Mouse (Mus musculus): ENCODE data around the gene Hsp90ab1.

Hsp90ab1 gene

DNA sequence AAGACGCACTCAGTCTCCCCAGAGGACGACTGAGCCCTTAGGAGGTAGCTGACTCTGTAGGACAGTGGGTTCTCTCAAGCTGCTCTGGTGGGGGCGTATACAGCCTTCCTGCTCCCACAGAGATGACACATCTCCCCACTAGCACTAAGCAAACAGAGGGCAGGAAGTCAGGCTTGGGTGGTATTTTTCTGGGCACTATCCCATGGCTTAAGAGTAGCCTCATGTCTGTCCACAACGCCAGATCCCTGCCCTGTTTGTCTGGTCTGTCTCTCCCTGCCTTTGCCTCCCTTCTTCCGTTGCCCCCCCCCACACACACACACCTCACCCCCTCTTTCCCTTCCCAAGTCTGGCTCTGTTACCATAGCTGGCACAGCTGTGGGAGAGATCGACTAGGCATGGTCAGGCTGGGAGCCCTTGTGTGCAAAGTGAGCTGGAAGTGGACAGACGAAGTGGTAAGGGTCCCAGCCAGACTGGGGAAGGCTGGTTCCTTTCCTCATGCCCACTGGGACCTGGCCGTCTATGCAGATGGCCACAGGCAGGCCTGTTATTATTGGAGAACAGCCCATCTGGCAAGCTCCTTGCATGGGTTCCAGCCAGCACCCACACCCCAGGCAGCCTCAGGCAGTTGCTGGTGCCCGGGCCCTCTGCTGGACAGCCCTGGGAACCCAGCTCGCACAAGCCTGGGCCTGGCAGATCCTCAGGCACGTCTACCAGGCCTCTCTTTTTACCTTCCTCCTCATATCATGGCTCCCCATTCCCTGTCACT is 23.7 kb upstream of the Hsp90ab1 start:
- no peak for DNase-seq (ENCODE audit: extremely low spot score, low read depth, low spot score)

DNA sequence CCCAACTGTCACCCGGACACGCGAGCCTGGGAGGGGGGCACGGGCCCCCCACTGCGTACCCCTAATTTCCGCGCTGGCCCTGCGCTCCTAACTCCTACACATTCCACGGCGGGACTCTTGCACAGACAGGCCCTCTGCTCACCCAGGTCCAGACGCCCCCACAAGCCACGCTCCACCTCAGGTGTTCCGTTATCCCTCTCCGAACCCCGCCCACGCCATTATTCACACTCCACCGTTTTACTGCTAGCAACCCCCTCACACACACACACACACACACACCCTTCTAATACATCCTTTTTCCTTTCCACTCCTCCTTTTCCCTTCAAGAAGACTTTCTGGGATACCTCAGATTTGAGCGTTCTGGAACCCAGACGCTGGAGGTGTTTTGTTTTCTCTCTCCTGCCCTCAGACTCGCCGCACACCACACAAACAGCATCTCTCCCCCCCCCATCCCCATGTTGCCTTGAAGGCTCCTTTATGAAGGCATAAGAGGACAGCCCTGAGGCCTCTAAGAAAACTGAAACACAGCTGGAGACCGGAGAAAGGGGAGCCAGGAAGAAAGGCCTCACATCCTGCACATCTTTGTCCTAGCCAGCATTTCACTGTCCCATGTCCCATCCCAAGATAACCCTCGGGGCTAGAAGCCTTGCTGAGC is 22.8 kb upstream of the Hsp90ab1 start:
- no peak for DNase-seq (ENCODE audit: extremely low spot score, low read depth, low spot score)

DNA sequence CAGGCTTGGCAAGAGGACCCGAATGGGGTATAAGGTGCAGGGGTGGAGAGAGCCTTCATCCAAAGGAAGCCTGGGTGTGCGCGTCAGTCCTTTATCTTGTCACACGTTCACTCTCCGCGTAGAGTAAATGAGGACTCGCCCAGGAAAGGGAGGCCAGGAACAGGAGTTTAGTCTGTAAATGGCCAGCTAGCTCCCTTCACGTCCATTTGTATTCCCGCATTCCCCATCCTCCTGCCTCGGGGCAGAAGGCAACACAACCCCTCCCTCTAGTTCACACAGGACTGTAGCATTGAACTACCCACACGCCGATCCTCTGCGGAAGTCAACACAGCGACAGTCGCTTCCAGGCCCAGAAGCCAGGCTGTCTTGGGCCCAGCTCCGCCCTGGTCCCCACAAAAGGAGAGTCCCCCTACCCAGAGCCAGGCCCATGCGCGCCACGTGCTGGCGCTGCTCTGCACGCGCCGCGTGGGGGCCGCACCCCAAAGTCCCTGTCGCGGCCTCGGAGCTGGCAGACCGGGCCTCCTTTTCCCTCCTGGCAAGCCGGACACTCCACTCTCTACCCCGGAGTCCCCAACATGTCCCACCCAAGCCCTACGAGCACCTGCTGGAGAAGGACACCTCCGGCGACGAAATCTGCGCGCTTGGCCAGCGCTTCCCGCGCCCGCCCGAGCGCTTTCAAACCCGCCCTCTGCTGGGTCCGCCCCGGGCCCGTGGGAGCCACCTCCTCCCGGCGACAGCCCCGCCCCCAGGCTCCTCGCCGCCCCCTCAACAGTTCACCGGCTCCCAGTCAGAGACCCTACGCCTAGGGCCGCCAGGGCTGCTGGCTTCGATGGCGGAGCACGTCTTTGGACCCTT is 22.0 kb upstream of the Hsp90ab1 start:
- no peak for DNase-seq (ENCODE audit: extremely low spot score, low read depth, low spot score)

DNA sequence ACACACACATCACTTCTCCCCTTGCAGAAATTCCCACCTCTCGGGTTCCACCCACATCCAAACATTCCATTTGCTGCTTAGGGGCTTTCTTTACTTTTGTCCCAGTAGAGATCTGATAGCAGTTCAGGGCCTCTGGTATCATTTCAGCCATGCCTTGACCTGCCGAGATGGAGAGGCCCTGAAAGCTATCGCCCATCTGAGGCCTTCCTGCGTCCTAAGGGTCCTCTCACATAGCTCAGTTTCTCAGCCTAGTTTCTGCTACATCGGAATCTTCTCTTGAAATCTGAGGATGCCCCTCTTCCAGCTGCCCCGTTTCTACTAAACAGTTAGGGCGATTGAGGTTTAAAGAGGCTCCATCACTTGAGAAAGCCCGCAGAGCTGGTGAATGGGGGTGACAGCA is 21.1 kb upstream of the Hsp90ab1 start:
- DNase-seq (ENCODE audit: extremely low spot score, low read depth, low spot score), result no peak

DNA sequence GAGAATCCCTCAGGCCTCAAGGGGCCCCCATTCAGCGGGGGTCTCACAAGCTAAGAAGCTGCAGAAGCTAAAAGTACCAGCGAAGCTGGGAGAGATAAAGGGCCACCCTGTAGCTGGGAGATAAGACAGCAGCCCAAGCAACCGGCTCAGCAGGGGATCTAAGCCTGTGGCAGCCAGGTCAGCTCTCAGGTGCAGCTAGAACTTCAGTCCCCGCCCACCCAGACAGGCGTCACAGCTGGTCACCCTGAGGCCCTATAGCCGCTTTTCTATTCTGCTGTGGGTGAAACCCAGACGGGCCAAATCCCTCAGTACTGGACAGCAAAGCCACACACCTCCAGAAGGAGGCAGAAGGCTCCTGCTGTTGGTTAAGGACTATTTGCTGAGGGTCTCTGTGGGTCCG is 20.4 kb upstream of the Hsp90ab1 start:
- no peak for DNase-seq (ENCODE audit: extremely low spot score, low read depth, low spot score)

DNA sequence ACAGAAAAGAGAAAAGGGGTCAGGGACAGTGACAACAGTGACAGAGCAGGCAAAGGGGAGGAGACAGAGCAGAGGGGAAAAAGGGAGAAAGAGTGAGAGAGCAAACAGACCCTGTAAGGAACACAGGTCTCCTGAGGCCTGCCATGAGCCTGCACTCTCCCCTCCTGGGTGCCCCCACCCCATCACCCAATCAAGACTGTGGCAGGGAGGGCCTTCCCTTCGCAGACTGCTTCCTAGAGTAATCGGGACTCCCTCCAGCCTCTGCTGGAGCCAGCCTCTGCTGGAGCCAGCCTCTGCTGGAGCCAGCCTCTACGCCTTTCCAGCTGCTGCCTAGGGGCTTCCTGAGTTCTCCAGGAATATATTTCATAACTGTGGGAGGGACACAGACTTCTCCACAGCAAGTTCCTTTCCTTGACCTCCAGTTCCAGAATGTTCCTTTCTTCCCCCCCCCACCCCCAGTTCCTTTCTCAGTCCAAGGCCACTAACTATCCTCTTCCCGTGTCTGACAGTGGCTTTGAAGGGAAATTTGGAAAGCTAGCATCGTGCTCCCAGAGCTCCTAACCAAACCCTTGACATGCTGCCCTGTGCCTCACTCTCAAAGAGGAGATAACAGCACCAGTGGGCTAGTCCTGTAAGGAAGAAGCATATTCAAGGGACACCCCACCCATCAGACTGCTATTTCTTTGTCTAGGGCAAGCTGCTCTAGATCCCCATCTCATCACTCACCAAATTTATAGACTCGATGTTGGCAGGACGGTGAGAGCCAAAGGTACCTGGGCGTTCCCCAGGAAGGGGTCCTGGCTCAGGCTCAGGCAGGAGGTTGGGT is 19.7 kb upstream of the Hsp90ab1 start:
- no peak for DNase-seq (ENCODE audit: extremely low spot score, low read depth, low spot score)

DNA sequence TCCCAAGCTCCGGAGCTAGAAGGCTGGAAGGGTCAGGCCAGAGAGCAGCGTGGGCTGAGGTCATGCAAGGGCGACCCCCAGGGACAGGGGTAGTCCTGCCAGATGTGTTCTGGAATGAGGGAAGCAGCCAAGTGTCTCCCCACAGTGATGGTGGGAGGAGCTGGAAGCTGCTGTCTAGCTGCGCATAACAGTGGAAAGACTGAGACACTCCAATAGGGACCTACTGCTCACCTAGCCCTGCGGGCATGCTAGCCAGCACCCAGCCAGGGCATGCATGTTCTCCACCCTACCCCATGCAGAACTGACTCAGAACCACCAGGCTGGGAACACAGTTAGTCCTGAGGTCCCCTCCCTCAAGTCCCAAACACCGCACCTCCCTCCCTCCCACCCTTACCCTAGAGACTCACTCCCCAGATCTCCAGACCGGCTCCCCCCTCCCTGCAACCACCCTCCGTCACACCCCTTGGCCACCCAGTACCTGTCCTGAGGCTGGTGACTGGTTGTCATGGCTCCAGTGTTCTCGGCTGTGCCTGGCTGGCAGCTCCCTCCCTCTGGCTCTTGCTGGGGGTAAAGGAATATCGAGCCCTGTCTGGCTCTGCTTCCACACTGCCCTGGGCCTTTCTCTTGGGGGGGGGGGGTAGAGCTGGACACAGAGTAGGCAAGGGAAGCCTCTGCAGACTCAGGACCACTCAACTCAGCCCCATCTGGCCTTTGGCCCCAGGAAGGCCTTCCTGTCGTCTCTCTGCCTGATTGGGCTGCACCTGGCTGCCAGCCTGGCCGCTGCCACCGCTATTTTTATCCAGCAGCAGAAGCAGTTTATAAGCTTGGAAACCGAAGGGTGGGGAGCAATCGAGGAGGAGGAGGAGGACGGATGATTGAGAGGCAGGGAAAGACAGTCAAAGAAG is 18.9 kb upstream of the Hsp90ab1 start:
- no peak for DNase-seq (ENCODE audit: extremely low spot score, low read depth, low spot score)

DNA sequence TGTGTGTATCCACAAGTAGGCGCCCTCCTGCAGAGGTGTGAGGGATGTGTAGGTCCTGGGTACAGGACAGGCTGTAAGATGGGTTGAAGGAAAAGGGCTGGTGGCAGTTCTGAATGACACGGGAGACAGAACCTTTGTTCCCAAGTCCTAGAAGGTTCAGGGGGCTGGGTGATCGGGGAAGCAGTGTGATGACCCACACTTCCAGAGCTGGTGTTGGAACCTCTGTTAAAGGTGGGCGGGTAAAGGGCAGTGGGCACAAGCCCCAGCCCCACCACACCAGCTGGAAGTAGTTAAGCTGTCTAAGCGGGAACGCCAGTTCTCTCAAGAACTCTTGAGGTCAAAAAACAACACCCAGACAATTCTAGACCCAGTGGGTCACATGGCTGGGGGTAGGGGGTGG is 17.3 kb upstream of the Hsp90ab1 start:
- no peak for DNase-seq (ENCODE audit: extremely low spot score, low read depth, low spot score)

DNA sequence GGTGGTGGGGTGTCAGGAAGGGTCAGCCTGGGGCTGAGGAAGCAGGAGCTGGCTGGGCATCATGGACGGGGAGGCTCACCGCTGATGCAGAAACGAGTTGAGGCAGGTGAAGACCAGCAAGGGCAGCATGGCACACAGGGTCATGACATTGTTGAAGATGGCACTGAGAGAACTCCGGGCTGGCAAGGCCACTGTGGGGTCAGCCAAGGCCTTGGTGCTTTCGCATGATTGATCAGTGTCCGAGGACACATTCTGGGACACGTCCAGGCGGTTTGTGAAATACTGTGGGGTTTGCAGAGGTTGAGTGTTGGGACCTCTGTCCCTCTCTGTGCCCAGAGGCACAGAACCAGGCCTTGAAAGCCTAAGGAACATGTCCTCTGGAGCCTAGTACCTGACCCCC is 16.8 kb upstream of the Hsp90ab1 start:
- no peak for DNase-seq (ENCODE audit: extremely low spot score, low read depth, low spot score)

DNA sequence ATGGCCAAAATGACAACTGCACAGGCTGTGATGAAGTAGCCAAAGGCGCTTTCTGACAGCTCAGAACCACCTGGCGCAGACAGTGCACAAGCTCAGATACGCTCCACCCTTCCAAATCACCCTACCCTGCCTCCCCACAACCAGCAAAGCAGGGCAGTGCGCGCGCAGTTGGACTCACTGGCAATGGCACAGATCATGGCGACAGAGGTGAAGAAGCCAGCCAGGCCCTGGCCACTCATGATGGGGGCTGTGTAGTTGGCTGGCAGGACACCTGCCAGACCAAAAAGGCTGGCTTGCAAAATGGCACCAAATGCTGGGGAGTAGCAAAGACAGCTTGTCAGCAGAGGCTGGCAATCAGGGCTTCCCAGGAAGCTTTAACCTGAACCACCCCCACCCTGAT is 16.2 kb upstream of the Hsp90ab1 start:
- DNase-seq (ENCODE audit: extremely low spot score, low read depth, low spot score), result no peak

DNA sequence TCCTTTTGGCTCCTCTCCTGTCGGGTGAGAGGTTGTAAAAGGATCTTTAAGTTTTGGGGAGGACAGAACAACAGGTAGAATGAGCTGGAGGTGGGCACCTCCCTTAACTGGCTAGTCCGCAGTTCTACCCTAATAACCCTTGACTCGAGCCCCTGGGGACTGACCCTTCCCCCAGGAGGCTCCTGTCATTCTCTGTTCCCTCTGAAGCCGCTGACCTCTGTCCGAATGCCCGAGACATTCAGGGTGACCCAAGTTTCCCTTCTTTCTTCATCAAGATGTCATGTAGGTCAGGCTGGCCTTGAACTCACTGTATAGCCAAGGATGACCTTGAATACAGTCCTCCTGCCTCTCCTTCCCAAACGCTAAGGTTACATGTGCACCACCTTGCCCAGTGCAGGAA is 15.3 kb upstream of the Hsp90ab1 start:
- no peak for DNase-seq (ENCODE audit: extremely low spot score, low read depth, low spot score)

DNA sequence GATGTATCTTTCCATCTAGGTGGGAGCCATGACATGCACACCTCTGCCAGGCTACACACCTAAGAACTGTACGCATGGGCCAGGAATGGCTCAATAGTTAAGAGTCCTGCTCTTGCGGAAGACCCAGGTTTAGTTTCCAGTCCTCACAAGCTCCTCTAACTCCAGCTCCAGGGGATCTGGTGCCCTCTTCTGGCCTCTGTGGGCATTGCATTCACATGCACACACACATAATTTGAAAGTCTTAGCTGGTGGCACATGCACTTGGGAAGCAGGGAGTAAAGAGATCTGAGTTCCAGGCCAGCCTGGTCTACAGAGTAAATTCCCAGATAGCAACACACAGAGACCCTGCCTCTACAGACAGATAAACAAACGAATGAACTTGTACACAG is 13.4 kb upstream of the Hsp90ab1 start:
- no peak for DNase-seq (ENCODE audit: extremely low spot score, low read depth, low spot score)

DNA sequence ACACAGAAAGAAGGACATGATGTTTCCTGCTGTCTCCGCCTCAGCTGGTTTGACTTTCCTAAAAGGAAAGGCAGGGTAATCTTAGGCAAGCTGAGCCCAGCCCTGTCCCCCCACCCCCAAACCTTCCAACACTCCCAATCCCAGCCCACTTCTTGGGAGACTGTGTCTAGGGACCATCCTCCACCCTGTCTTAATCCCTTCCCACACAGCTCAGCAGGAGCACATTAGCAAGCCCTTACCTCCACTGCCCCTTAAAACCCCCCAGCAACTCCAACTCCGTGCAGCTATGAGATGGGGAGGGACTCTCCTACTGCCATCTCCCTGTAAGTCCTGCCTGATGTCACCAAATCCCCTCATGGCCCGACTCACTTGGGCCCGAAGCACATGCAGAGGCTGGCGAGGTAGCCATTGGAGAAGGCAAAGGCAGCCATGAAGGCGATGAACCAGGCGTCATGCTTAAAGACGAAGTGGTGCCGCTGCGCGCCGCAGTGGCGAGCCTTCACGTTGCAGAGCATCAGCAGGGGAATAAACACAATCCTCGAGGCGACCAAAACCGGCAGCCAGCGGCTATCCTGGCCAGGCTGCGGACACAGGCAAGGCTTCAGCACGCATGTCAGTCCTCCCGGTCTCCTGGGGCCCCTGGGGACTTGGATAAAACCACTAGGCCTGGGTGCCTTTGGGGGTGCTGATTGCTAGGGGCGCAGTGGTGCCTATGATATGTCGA is 12.8 kb upstream of the Hsp90ab1 start:
- DNase-seq (ENCODE audit: extremely low spot score, low read depth, low spot score), result no peak

DNA sequence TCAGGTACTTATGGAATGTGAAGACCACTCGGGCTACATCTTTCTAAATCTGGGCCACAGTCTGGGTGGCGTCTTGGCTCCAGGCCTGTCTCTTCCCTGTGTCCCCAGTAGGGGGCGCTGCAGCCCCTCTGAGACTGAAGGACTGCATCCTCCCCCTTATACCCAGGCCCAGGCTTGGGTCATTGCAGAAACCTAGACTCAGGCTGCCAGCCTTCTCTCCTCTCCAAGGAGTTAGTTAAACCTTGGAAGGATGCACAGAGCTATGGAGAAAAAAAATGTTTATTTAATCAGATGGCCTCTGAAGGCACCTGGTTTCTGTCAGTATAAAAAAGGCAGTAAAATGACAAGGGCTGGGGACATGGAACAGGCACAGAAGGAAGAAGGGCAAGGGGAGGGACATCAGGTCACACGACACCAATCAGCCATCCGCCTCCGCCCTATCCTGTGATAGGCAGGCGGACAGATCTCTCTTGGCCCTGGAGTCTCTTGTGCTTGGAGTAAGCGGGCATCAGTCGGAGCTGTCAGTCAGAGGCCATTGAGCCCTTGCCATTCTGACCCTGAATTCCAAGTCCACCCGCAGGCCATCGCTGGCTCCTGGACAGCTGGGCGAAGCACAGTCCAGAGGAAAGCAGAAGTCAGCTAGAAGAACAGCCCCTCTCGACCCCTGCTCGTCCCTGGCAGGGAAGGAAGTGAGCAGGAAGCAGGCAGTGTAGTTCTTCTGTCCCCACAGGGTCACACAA is 12.0 kb upstream of the Hsp90ab1 start:
- DNase-seq (ENCODE audit: extremely low spot score, low read depth, low spot score), result no peak

DNA sequence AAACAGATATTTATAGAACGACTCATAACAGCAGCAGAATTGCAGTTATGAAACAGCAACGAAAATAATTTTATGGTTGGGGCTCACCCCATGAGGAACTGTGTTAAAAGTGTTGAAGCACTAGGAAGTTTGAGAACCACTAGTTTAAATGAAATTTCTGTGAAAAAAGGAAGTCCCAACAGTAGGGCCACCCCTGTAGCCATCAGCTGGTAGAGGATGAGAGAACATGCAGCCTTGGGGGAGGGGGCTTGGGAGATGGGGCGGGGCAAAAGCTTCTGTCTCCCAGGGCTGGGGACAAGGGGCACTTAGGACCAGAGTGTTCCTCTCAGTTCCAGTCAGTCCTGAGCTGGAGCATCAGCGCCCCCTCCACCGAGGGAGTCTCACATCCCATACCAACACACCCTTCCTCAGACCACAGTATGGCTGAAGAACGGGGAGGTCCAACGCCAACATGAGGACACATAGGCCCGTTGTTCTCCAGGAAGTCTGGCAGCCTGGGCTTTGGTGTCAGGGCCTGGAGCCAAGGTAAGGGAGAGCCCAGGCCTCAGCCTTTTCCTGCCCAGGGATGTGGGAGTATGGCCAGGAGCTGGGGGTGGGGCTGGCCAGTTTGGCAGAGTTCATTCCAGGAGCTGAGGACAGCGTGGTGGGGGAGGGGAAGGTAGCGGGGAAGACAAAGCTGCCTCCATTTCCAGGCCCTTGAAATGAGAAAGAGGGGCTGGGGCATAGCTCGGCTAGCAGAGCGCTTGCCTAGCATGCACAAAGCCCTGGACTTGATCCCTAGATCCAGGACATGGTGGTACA is 11.2 kb upstream of the Hsp90ab1 start:
- DNase-seq (ENCODE audit: extremely low spot score, low read depth, low spot score), result no peak

DNA sequence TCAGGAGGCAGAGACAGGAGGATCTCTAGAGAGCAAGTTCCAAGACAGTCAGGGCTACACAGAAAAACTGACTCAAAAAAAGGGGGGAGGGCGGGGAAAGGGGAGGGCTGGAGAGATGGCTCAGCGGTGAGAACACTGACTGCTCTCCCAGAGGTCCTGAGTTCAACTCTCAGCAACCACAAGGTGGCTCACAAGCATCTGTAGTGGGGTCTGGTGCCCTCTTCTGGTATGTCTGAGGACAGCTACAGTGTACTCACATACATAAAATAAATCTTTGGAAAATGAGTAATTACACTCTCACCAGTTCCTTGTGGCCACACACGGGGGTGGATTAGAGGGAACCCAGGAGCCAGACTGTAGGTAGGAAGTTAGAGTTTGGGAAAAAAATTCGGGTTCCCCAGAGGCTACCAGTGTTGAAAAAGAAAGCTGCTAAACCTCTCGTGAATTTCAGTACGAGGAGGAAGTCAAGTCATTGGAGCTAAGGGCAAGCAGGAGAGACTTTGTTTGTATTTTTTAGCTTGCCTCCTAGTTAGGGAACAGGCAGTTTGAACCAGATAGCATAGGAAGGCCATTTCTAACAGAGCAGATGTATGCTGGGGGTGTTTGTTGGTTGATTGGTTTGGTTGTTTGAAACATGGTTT is 9.8 kb upstream of the Hsp90ab1 start:
- DNase-seq (ENCODE audit: extremely low spot score, low read depth, low spot score), result no peak

DNA sequence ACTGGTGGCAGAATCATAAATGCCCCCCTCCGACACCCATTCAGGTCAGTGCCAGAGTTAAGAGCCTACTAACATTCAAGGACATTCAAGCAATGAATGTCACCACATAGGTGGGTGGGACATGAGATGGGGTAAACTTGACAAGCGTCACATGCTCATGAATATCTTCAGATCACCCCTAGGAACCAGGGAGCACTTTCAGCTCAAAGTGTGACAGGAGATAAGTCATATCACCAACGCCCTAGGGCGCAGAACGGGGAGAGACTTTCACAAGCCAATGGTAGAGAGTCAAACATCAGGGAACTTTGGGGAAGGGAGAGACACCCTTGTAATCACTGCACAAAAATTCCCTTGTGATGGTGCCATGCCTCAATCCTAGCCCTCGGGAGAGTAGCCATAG is 9.1 kb upstream of the Hsp90ab1 start:
- no peak for DNase-seq (ENCODE audit: extremely low spot score, low read depth, low spot score)

Measured in hindlimb bud, embryonic 11.5 days (tissue).